Mouse (Mus musculus) hindbrain, embryonic 14.5 days (tissue): ENCODE results near the gene Lekr1. TPM values are rescaled to one million over a fixed set of nuclear protein-coding genes. Genes with fewer than 3 reads are reported as not detected.
A peak's percentile ranks its signal among the peaks of the same experiment; 100 is the strongest.

Source experiments
- ATAC-seq: fragments of 200-750 bp; cut with Nextera tagmentation; 2 replicates; pipeline ENCODE4 v1.8.0; 2017; ENCODE audit warnings: moderate number of reproducible peaks, mild to moderate bottlenecking, moderate TSS enrichment, moderate library complexity; ENCODE audit not compliant: low FRiP score
- DNase-seq: peaks from one replicate; pipeline ENCODE4 v3.0.0-alpha.2; 2015; ENCODE audit warnings: low spot score
- H3K27ac ChIP-seq: fragments of 300-500 bp; sonication (generic); 2 replicates; pipeline ENCODE4 v1.5.1; 2014; ENCODE audit warnings: mild to moderate bottlenecking, moderate library complexity
- H3K27me3 ChIP-seq: fragments of 300-500 bp; sonication (generic); 2 replicates; pipeline ENCODE4 v1.6.1; 2014; ENCODE audit warnings: mild to moderate bottlenecking, low read length, mixed read lengths; ENCODE audit not compliant: control insufficient read depth, insufficient read depth
- H3K36me3 ChIP-seq: fragments of 300-500 bp; sonication (generic); replicated peaks from 2 replicates; pipeline ENCODE4 v1.6.1; 2014; ENCODE audit not compliant: control insufficient read depth, insufficient read depth
- H3K4me1 ChIP-seq: fragments of 300-500 bp; sonication (generic); replicated peaks from 2 replicates; pipeline ENCODE4 v1.6.1; 2014; ENCODE audit warnings: antibody characterized with exemption, low read length, mixed read lengths; ENCODE audit not compliant: control insufficient read depth, insufficient read depth
- H3K4me2 ChIP-seq: fragments of 300-500 bp; sonication (generic); replicated peaks from 2 replicates; pipeline ENCODE4 v1.6.1; 2014; ENCODE audit warnings: mild to moderate bottlenecking, moderate library complexity
- H3K4me3 ChIP-seq: fragments of 300-500 bp; sonication (generic); replicated peaks from 2 replicates; pipeline ENCODE4 v1.5.1; 2014; ENCODE audit warnings: mild to moderate bottlenecking, low read length
- H3K9ac ChIP-seq: fragments of 300-500 bp; sonication (generic); 2 replicates; pipeline ENCODE4 v1.6.1; 2014
- H3K9me3 ChIP-seq: fragments of 300-500 bp; sonication (generic); 2 replicates; pipeline ENCODE4 v1.6.1; 2016; ENCODE audit warnings: low read length; ENCODE audit not compliant: control insufficient read depth
- WGBS: fragments of 180-500 bp; shearing (Covaris S2); extraction: QIAGEN DNeasy Blood & Tissue Kit; methylation state at CpG from one replicate; pipeline ENCODE4 v1.1.7; 2014; 5-methylcytosine and 5-hydroxymethylcytosine counted together
- polyA plus RNA-seq: library from polyadenylated mRNA; unstranded; fragments of >200 nt; fragmentation: Nextera tagmentation; extraction: Ambion mirVana; gene quantifications from 2 replicates; pipeline ENCODE4 v1.2.1, GENCODE M21; 2014

The Lekr1 gene
- polyA plus RNA-seq = 7.1 and 8.2 TPM in 2 replicates

DNA sequence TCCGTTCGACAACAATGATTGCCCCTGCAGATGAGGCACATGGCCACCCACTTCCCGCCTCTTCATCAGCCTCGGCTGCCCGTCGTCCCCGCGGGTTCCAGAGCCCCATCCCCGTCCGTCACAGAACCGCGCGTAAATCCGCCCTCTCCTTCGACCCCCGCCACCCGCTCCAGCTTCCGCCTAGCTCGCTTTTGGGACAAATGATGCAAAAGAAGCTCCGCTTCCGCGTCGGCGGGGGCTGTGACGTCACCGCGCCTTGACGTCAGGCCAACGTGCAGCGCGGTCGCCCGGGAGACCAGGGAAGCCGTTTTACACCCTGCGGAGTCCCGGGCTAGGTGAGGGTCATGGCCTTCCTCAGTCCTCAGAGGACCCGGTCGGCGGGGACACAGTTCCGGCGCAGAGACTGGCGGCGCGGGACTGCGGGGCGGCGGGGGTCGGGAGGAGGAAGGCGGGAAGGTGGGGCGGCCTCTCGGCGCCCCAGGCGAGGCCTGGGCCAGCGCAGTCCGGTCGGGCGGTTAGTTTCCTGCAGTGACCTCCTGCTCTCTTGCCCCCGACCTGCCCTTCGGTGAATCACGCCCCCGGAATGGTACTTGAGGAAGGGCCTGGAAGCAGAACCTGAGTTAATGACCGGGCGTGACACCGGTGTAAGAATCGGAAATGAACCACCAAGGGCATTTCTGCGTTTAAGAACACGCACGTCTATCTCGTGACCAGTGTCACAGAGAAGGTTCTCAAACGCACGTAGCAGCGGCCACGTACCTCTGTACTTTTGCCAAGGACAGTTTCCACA is at the start of gene Lekr1:
TSS of gene Lekr1 (plus strand) at position 252 of the 790 bp plus-strand sequence.
- peak; percentile 94 for ATAC-seq
- WGBS = 2% methylated on average over 73 of the region's 73 CpGs

DNA sequence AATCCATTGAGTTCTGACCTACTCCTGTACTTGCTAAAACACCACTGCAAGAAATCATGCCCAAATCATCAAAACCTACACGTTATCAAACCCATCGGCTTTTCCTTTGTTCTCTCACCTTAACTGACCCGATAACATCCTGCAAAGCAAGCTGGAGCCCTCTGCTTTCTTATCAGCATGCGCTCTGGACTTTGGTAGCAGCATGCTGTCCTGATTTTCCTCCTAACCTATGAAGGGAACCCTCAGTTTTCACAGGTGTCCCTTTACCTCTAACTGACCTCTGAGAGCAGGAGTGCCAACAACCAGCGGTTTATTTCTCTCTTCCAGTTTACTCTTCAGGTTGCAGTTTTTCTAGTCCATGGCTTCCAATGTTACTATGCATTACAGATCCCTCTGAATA is 48.5 kb upstream of the Lekr1 start:
- no peaks in the 10 kb centered on the region for H3K4me1 ChIP-seq
- no peak overlapping the region for H3K4me3 ChIP-seq
- H3K27ac ChIP-seq = no peak overlapping the region
- H3K27me3 ChIP-seq = no peaks in the 10 kb centered on the region
- ATAC-seq (no peak), DNase-seq (no peak)
- no peak overlapping the region for H3K9ac ChIP-seq
- 79% methylated on average over 5 of the region's 5 CpGs for WGBS
- no peak overlapping the region for H3K4me2 ChIP-seq
- H3K9me3 ChIP-seq = no peaks in the 10 kb centered on the region
- no peaks in the 10 kb centered on the region for H3K36me3 ChIP-seq

More for the DNA sequence above, at the start of gene Lekr1:
- no peaks in the 10 kb centered on the region for H3K27me3 ChIP-seq
- H3K9ac ChIP-seq = peak within 1 kb of the TSS; percentile 85
- H3K4me2 ChIP-seq = peak within 1 kb of the TSS; percentile 74
- H3K9me3 ChIP-seq = no peaks in the 10 kb centered on the region
- H3K36me3 ChIP-seq = no peaks in the 10 kb centered on the region
- H3K27ac ChIP-seq = peak within 1 kb of the TSS; percentile 77
- peak; percentile 94 for DNase-seq
- H3K4me3 ChIP-seq = peak within 1 kb of the TSS; percentile 71
- H3K4me1 ChIP-seq = peaks cover 3% of the 10 kb centered on the region; the same call in 1 of the 2 replicates

DNA sequence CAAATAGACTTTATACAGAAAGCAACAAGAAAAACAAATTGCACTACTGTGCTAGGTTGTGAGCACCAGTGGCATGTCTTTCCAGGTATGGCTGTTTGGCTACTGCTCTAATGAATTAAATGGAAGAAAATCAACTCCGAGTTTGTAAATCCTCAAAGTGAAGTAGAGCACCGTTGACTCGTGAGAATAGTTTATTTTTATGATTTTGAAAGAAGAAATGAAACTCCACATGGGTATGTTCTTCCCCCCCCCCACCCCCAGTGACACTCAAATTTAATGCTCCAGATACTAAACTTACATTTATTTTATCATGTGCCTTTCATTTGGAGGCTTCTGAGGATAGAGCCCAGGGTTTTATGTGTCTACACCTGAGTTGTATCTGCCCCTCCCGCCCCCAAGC is 46.7 kb upstream of the Lekr1 start:
- Histone ChIP-seq H3K4me3 (no peak overlapping the region), H3K27me3 (no peaks in the 10 kb centered on the region), H3K4me2 (no peak overlapping the region), H3K36me3 (no peaks in the 10 kb centered on the region), H3K4me1 (no peaks in the 10 kb centered on the region), H3K9ac (no peak overlapping the region), H3K9me3 (no peaks in the 10 kb centered on the region), H3K27ac (no peak overlapping the region)
- DNase-seq (no peak), ATAC-seq (no peak)
- WGBS = 96% methylated on average over 4 of the region's 4 CpGs

DNA sequence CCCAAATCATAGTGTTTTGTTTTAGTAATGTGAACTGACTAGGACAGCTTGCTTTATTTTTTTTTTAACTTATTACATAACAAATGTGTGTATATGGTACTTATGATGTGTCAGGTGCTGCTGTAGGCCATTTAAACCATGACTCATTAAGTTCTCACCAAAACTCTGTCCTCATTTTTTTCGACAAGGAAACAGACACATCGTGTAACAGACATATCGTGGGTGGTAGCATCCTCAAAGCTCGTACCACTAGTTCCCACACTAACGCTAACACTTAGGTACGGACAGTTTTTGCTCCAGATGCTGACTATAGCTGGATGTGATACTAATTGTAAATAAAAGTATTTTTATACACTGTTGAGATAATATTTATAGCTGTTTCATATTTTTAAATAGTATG is 43.0 kb upstream of the Lekr1 start:
- H3K4me3 ChIP-seq = no peak overlapping the region
- H3K36me3 ChIP-seq = no peaks in the 10 kb centered on the region
- no peak overlapping the region for H3K9ac ChIP-seq
- no peaks in the 10 kb centered on the region for H3K9me3 ChIP-seq
- WGBS = 96% methylated on average over 6 of the region's 6 CpGs
- DNase-seq (no peak), ATAC-seq (no peak)
- H3K27me3 ChIP-seq = no peaks in the 10 kb centered on the region
- no peak overlapping the region for H3K27ac ChIP-seq
- H3K4me1 ChIP-seq = peaks cover 5% of the 10 kb centered on the region; the same call in 1 of the 2 replicates
- no peak overlapping the region for H3K4me2 ChIP-seq

DNA sequence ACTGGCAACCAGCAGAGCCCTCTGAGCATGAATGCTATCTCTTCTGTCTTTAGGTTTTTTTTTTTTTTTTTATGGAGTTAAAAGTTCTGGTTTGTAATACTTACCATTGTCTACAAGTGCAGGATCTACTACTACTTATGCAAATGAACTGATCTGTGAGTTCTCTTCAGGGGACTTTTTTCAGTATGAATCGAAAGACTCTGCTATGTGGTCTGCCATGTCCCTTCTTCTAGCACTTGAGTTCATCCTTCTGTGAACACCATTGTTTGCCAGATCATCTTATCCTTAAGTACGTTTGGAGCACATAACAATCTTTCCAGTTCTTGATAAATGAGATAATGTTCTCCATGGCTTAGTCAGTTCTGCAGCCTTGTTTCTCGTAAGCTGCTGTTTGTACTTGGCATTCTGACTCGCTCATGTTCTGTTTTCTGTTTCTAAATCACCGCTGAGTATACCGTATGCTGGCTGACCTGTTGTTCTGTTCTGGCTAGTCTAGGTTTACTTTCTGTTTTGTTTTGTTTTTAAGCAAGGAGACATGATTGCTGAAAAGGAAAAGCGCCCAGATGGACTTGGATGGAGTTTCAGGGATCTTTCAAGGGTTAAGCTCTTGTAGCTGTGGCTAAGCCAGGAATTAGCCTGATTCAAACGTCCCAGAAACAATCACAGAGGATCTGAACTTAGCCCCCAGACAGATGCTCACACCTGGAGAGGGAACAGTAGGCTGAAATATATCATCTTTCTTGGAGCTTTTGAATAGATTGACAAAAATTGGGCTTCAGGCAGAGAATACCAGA is 40.3 kb upstream of the Lekr1 start:
- no peak for ATAC-seq
- 77% methylated on average over 8 of the region's 8 CpGs for WGBS

DNA sequence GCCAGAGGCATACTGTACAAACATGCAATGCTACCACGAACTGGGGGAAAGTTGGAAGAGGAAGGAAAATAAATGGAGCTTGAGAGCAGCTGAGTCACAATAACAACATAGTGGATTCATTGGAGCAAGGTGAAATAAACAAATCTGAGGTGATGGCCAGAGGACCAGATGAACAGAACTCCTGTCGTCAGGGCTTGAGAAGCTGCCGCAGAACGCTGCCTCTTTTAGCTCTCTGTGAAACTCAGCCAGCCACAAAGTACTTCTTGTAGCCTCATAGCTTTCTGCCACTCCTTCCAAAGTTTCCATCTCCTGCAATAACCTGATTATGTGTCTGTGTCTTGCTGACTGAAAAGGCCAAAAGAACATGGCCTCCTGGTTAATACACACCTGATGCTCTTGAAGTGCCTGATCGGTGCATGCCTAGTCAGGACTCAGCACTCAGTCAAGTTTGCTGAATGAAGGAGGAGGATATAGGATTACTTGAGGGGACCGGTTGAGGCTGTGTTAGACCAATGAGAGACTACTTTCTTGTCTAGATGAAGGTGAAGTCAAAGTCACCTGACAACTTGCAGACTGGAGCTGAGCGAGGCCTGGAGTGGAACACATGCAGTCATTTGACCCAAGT is 39.6 kb upstream of the Lekr1 start:
- H3K36me3 ChIP-seq = no peaks in the 10 kb centered on the region
- H3K4me1 ChIP-seq = peaks cover 5% of the 10 kb centered on the region; the same call in 1 of the 2 replicates
- H3K4me2 ChIP-seq = no peak overlapping the region
- ATAC-seq (no peak), DNase-seq (no peak)
- WGBS = 90% methylated on average over 7 of the region's 7 CpGs
- no peaks in the 10 kb centered on the region for H3K27me3 ChIP-seq
- H3K27ac ChIP-seq = no peak overlapping the region
- H3K4me3 ChIP-seq = no peak overlapping the region
- H3K9me3 ChIP-seq = no peaks in the 10 kb centered on the region
- H3K9ac ChIP-seq = no peak overlapping the region

More for the DNA sequence above, 40.3 kb upstream of the Lekr1 start:
- Histone ChIP-seq H3K4me2 (no peak overlapping the region), H3K36me3 (no peaks in the 10 kb centered on the region), H3K27me3 (no peaks in the 10 kb centered on the region), H3K4me1 (peaks cover 5% of the 10 kb centered on the region; the same call in 1 of the 2 replicates), H3K4me3 (no peak overlapping the region), H3K9me3 (no peaks in the 10 kb centered on the region), H3K27ac (no peak overlapping the region), H3K9ac (no peak overlapping the region)
- no peak for DNase-seq

DNA sequence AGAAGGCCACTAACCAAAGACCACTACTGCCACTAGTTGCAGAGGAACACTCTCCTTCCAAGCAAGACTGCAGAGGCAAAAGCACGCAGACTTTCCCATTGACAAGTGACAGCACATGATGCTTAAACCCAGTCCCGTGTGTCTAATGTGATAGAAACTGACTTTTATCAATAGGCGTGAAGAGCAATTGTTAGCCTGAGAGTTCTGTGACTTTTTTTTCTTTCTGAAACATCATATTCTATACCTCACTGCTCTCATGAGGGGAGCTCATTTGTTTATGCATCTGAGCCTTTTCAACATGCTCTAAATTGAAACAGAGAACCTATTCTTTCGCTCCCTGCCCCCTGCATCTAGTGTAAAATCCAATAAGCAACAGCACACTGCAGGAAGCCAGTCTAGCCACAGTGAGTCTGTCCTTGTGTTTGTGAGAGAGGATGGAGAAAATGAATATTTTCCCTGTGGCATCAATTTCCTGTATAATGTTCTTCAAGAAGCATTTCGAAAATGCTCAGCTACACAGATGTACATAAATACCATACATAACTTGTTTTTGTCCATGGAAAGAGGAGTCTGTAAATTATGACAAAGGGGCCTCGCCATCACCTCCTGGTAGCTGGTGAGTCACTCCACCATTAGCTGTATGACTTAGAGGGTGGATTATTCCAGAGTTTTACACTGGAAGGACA is 38.9 kb upstream of the Lekr1 start:
- no peak overlapping the region for H3K4me3 ChIP-seq
- H3K4me1 ChIP-seq = peaks cover 5% of the 10 kb centered on the region; the same call in 1 of the 2 replicates
- peak; percentile 51; the same call in 1 of the 2 replicates for ATAC-seq
- no peaks in the 10 kb centered on the region for H3K27me3 ChIP-seq
- H3K9me3 ChIP-seq = no peaks in the 10 kb centered on the region
- no peak overlapping the region for H3K9ac ChIP-seq
- WGBS = 36% methylated on average over 6 of the region's 6 CpGs
- H3K4me2 ChIP-seq = no peak overlapping the region
- H3K36me3 ChIP-seq = no peaks in the 10 kb centered on the region
- H3K27ac ChIP-seq = no peak overlapping the region
- no peak for DNase-seq

DNA sequence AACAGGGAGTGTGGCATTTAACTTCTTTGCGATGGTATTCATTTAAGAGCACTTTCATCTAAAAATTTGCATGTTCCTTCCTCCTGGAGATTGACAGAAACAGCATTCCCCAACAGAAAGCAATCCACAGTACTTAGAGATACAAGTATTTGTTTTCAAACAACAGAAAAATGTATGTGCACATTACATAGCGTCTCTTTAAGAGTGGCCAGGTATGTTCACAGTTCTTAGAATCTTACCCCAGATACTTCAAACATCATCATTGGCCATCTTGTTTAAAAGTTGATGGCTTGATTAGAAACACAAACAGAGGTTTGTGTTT is 38.4 kb upstream of the Lekr1 start:
- no peak for ATAC-seq
- no peaks in the 10 kb centered on the region for H3K9me3 ChIP-seq

More for the DNA sequence above, 38.4 kb upstream of the Lekr1 start:
- Histone ChIP-seq H3K27ac (no peak overlapping the region), H3K9ac (no peak overlapping the region), H3K27me3 (no peaks in the 10 kb centered on the region), H3K4me2 (no peak overlapping the region), H3K36me3 (no peaks in the 10 kb centered on the region), H3K4me3 (no peak overlapping the region), H3K4me1 (peaks cover 5% of the 10 kb centered on the region; the same call in 1 of the 2 replicates)
- no peak for DNase-seq
- 80% methylated on average over 2 of the region's 2 CpGs for WGBS
